Mouse (Mus musculus): Measurements from ENCODE around the gene Arf4.

Gene Arf4

DNA sequence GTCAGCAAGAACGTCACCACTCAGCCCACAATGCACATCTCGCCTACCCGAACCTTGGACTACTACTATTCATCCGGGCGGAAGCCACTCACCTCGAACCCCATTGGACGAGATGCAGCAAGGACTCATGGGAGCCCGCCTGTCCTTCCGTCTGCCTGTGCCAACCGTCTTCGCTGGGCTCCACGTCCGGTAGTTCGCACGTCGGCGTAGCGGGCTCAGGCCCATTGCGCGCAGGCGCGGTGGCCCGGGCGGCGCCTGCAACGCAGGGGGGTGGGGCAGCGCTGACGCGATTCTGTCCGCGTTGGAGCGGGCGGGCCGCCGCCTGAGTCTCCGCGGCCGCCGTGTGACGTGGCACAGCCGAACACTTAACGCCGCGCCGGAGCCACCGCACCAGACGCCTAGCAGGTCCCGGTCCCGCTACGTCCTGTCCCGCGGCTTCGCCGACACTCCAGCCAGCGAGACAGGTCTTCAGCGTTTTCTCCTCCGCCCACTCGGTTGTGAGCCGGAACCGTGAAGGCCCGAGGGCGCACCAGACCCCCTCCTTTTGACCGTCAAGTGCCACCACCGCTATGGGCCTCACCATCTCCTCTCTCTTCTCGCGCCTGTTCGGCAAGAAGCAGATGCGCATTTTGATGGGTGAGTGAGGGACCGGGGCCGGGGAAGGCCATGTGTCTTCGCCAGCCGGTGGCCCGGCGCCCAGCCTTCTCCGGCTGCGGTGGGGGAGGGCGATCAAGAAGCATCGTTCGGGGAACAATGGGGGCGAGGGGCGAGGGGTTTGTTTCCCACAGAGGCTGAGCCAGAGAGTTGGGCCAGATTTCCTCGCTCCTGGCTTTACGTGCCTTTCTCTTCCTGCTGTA, at the start of gene Arf4:
TSS of gene Arf4 (plus strand) at position 224 of the 857 bp plus-strand sequence.
- DNase-seq = peak; percentile 99

DNA sequence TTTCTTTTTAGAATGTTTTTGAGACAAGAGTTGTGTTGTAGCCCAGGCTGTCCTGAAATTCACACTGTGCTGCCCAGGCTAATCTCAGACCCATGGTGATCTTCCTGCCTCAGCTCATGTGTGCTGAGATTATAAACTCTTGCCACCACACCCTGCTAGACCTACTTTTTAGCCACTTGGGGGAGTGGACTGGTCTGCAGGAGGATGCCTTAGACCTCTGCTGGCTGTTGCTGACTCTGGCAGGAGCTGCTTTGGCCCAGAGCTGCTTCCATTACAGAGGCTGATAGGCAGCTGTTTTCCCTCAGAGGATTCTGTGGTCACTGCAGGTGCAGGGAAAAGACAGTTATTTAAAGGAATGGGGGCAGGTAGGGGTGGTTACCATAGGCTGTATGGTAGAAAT, 46.5 kb upstream of the Arf4 start:
- DNase-seq = no peak

DNA sequence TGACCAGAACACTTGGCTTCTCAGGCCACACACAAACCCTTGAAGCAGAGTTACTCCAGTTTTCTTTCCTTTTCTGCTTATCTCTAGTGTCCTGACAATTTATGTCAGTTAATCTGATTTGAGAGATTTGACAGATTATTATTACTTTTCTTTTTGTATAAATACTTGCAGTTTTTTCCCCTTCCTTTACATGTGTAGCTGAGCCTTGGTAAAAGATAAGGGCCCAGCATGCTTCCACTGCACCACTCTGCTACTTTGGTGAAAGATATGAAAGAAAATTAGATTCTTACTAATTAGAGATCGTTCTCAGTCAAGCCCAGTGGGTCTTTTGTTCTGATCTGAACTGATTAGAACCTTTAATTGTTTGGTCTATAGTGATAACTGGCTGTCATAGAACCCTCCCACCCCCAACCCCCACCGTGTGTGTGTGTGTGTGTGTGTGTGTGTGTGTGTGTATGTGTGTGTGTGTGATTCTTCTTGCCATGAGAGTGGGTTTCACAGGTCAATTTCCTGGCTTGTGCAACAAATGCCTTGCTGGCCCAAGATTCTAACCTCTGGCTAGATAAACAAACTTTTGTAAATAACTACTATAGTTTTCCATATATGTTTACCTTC, 44.5 kb upstream of the Arf4 start:
- no peak for DNase-seq

DNA sequence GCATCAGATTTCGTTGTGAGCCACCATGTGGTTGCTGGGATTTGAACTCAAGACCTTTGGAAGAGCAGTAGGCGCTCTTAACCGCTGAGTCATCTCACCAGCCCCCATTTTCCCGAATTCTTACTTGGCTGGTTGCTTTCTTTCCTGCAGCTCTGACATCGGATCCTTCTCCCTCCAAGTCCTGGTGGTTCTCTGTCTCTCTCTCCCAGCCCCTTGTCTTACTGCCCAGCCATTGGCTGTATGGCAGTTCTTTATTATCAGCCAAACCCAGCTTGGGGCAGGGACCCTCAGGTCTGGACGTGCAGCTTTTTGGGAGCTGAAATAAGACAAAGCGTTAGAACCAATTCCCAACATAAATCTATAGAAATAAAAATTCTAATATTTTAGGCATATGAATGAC, 42.7 kb upstream of the Arf4 start:
- DNase-seq = no peak

DNA sequence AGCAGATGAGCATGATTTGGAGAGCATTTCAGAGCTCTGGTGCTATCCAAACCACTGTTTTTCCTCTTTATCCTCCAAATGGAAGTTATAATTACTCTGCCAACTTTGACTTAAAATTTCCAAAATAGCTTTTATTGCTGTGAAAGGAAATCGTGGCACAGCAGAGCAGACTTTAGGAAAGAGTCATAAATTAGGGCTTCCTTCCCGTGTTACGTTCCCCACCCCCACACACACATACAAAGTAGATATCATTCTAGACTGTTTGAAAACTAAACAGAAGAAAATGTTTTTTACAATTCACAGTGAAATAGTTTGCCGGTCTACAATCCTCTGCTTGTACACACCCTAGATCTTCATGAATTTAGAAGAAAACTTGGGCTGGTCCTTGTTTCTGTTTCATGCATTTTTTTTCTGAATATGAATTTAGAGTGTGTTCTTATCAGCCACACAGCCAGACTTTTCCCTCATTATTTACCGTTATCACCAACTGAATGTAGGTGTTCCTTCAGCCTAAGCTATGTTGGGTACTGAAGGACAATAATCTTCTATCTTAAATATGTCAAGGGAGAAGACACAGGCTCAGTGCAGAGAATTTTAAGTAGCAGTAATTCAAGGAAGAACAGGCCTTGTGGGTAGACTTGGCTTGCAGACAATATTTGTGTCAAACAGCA, 42.0 kb upstream of the Arf4 start:
- no peak for DNase-seq

DNA sequence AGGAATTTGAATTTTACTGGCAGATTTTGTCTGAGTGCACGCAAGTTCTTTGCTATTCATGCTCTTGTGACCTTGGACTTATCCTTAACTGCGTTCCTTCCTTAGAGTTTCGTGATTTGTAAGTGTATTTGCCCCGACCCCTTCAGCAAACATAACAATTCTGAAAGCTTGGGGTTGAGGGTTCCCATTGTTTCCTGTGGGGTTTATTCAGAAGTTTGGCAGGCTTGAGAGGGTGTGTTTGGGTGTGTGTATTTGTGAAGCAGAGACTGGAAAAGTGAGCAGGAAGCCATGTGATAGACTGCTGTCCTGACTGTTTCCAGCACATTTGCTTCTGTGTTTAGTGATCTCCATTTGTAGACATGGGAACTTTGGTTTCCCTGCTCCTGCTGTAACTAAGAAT, 32.5 kb upstream of the Arf4 start:
- no peak for DNase-seq

DNA sequence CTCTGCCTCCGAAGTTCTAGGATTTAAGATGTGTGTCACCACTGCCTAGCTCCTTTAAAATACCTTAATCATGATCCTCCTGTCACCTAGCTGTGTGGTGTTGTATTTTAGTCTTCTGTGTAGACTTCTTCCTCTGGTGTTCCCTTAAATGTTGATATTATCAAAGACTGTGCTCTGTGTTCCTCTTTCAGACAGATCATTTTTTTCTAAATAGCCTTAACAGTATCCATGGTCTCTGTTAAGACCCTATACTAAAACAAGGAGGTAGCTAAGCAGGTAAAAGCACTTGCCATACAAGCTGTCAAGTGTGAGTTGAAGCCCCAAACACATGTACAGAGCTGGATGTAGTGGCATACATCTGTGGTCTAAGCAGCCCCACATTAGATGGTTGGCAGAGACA, 28.2 kb upstream of the Arf4 start:
- no peak for DNase-seq

DNA sequence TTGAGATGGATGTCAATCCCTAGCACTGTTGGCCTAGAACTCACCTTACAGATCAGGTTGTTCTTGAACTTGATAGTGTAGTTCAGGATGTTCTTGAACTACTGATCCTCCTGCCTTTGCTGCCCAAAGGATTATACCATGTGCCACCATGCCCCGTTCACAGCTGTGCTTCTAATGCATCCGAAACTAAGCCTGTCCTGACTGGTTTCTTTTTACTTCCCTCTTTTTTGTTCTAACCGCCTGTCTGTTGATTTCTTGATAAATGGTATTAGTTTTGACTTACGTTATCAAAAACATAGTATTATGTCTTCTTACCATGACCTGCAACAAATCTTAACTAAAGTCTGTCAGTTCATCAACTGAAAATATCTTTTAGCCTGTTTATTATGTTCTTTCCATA, 27.2 kb upstream of the Arf4 start:
- no peak for DNase-seq

DNA sequence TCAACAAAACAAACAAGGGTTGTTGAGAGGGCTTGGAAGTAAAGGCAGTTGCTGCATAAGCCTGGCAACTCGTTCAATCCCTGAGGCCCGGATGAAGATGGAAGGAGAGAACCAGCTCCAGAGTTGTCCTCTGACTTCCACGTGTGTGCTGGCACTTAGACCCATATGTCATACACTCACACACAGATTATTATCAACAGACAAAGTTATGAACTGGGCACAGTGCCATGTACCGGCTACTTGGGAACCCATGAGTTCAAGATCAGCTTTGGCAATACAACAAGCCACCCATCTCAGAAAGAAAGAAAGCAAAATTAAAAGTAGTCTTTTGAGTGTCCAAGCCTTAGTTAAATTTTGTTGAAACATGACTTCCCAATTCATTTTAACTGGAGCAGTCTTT, 12.6 kb upstream of the Arf4 start:
- DNase-seq = no peak

DNA sequence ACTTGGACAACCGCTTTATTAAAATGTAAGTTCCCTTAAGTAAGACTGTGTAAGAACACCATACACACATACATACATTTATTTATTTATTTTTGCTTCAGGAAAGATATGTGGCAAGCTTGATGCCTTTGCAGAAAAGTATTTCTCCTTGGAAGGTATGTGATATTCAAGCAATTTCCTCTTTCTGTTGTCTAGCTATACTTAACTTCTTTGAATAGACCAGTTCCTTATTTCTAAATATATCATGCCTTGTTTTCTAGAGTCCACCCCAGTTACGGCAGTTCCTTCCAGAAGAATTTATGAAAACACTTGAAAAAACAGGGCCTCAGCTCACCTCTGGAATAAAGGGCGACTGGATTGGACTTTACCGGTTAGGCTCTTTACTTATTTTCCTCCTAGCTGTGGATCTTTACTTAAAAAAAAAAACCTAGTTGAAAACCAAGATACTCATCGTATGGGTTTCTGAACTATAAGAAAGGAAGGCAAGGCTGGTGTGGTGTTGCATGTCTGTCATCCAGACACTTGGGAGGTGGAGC, 11.2 kb upstream of the Arf4 start:
- DNase-seq = no peak

DNA sequence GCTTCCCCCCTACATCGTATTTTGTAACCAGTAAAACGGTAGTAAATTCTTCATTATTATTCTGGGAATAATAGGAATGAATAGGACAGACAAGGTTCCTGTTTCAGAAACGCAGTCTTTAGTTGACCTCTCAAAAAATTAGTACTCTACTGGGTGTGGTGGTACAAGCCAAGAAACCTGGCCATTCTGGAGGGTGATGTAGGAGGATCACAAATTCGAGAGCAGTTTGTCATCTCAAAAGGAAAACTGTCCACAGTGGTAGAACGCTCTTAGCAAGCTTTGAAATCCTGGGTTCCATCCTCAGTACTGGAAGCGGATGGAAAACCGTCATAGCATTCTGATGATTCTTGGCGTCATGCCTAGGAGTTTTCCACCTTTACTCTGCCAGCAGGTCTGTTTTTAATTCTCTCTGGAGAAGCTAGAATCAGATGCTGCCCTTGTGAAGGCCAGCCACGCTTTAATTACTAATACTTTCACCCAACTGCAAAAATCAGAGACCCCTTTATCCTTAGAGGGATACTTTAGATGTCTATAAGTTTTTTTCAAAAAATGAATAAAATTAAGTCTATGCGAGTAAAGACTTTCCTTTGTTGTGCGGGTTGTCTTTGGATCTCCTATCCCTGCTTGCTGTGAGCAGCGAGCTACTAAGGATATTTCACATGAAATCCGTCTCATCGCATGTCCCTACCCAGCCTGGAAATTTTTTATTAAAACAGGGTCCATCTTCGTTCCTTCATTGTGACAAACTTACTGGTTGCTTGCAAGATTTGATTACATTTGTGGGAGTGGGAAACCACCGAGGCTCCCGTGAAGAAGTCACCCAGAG, 636 bp upstream of the Arf4 start:
- DNase-seq = peak; percentile 22

DNA sequence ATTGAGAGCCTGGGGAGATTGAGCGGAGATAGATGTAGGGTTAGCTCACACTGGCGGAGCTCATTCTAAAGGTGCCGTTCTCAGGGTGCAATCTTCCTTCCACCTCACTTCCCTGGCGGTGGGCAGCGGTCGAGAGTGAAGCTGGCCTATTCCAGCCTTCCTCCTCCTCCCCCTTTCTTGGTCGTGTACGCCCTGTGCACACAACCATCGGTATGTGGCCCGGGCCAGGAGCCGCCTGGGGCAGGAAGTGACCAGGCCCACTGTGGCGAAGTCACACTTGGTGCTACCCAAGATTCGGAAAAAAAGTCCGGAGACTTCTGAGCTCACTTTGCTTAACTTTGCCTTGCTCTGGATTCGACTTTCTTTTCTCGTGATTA, 822 bp downstream of the Arf4 start:
- DNase-seq = peak; percentile 28

DNA sequence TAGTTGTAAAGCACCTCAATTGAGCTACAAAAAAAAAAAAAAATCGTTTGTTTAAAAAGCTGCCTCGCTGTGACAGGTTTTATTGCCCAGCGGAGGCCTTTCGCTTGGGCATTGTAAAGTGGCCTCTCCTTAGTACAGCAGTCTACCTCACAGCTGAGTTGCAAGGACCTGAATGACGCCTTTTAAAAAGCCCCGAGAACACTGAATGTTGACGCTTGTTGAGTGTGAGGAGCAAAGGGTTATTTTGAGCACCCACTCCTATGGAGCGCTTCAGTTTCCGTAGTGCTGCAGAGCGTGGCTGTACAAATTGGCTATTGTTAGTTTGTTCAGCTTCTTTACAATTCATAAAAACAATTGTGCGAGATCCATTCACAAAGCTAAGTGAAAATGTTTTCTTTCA, 1.4 kb downstream of the Arf4 start:
- no peak for DNase-seq

DNA sequence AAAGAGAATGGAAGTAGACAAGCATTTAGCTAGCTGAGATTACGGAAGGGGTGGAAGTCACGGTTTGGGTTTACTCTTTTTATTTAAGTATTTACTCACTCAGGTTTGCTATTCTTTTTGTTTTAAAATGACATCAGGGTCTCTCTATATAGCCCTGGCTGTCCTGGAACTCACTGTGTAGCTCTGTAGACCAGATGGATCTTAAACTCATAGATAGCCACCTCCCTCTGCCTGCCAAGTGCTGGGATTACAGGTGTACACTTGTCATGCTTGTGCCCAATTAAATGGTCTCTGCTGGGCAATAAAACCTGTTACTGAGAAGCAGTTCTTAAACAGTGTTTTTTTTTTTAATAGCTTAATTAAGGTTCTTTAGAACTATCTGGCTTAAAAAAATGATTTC, 2.1 kb downstream of the Arf4 start:
- DNase-seq = no peak

DNA sequence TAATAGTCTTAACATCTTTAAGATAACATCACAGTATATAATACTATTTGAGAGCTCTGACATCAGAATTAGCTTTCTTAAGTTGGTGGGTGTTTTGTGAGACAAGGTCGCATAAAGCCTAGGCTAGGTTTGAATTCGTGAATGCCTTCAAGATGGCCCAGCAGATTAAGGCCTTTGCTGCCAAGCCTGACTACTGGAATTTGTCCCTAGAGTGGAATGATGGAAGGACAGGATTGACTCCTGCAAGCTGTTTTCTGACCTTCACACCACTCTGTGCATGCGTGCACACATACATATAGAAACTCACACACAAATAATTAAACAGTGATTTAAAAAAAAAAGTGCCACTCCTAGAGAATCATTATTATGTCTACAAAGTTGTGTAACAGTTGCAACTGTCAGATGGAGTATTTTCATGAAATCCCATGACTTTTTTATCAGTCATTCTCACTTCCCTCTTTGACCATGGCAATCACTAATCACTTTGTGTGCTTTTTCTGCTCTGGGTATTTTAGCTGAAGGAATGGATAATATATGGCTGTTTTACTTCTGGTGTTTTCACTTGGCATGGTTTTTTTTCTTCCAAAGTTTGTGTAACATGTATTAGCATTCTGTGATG, 5.2 kb downstream of the Arf4 start:
- no peak for DNase-seq

DNA sequence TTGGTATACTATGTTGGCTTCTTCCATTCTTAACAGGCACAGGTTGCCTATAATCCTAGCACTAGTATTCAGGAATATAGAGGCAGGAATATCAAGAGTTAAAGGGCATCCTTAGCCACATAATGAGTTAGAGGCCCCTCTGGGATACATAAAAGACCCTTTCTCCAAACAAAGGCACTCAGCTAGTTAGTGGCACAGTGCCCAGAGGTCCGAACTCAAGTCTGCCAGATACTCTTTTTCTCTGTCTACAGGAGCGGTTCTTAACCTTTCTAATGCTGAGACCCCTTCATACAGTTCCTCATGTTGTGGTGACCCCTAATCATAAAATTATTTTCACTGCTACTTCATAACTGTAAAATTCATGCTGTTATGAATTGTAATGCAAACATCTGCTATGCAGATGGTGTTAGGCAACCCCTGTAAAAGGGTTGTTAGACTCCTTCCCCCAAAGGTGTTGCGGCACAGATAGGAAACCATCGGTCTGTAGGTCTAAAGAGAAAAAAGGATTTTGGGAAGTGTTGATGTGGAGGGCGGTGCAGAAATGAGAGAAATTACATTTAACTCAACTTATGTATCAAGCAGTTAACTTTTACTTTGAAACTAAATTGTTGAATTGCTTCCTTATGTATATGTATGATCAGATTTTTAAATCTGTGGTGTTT, 8.2 kb downstream of the Arf4 start:
- no peak for DNase-seq

DNA sequence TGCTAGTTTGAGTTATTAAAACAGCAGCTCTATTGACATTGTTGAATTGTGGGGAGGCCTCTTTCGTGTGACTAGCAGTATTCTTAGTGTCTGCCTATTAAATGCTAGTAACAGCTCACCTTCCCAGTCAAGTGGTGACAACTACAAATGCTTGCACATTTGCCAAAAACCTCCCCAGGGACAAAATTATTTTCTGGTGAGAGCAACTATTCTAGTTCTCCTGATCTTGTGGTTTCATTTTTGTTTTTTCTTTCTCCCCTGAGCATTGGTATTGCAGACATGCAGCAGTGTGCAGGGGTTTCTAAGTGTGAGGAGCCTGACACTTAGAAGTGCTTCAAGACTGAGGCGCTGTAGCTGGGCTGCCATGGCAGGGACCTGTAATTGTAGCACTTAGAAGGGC, 9.9 kb downstream of the Arf4 start:
- no peak for DNase-seq

DNA sequence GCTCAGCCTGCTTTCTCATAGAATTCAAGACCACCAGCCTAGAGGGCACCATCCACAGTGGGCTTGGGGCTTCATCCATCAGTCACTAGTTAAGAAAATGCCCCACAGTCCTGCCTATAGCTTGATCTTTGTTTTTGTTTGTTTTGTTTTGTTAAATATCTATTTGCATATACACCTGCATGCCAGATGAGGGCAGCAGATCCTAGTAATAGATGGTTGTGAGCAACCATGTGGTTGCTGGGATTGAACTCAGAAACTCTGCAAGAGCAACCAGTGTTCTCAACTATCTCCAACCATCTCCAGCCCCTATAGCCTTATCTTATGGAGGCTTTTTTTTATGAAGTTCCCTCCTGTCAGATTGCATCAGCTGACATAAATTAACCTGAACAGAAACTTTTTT, 14.0 kb downstream of the Arf4 start:
- no peak for DNase-seq

DNA sequence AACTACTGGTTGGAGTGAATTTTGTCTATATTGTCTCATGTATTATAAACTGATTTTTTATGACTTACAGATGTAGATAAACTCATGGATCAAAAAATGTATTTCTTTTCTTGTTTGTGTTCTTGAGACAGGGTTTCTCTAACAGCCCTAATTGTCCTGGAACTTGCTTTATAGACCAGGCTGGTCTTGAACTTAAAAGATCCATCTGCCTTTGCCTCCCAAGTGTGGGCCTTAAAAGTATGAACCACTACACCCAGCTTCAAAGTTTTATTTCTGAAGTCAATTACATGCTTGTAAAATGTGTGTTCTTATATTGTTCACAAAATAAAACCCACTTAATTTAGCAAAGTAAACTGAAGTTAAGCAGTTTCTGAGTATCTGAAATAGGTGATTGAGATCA, 20.3 kb downstream of the Arf4 start:
- DNase-seq = no peak

DNA sequence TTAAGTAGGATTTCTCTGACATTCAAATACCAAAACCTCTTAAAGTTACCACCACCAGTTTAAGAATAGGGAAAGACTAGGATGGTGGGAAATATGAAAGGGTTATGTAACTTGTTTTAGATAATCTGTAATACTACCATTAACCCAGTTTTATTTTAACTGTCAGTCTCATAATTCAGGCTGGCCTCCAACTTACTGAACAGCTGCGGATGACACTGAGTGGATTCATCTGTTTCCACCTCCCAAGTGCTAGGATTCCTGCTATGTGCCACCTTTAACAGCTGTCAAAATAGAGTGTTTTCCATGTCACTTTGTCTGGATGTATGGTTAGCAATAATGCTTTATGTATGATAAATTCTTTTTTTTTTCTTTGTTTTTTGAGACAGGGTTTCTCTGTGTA, 22.4 kb downstream of the Arf4 start:
- no peak for DNase-seq

DNA sequence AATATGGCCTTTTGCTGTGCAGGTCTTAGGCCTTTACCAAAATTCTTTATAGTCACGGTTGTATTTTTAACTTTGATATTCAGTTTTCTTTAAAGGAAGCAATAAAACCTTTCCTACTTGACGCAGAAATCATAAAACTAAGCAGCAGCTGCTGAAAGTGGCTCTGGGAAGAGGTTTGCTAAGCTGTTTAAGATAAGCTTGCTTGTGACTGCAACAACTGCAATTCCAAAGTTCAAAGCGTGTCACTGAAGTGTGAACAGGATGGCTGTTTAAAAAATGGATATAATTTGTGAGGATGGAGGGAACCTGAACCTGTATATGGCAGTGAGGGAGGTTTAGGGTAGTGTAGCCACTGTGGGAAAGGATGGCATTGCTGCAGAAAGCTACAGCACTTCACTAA, 24.1 kb downstream of the Arf4 start:
- DNase-seq = no peak

DNA sequence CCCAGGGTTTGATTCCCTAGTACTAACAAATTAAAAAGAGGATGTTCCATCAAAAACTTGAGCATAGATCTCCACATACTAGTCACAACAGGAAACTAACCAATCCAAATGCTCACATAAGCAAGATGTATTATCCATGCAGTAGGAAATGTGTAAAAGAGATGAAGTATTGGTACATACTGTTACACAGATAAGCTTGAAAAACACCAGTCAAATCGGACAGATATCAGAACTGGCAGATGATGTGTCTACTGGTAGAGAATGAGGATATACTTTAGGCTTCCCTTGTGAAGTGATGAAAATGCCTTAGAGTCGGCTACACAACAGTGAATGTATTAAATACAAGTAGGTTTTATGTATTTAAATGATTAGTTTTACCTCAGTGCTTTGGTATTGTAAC, 24.6 kb downstream of the Arf4 start:
- DNase-seq = no peak

All from layer of hippocampus, adult 9-11 months (tissue).